Mouse (Mus musculus): ENCODE data around the gene Ubr1. TPM values are rescaled to one million over a fixed set of nuclear protein-coding genes. Genes with fewer than 3 reads are reported as not detected.

The Ubr1 gene
- total and polyA plus RNA-seq, 3 experiments = 10.7 to 18.1 (median 16.0) TPM

GRCm38 (mm10) chr2:120977926-120978692 is 7.6 kb upstream of the Ubr1 start:
- peaks cover 0 to 2% of the 10 kb centered on the region in 2 experiments for H3K36me3 ChIP-seq (replicated peaks in 1 of 2; ENCODE audit: control insufficient read depth in 1 of 2, insufficient read depth in 1 of 2, low read length in 1 of 2)
- peak overlapping the region; percentile 68 to 78 (median 70) for H3K4me3 ChIP-seq (replicated peaks in 1 of 3; ENCODE audit: low read depth in 2 of 3, low read length in 2 of 3, poor library complexity in 1 of 3)
- H3K4me2 ChIP-seq (ENCODE audit: insufficient read depth, low read depth, poor library complexity, severe bottlenecking) = peak overlapping the region; percentile 95
- H3K27ac ChIP-seq (ENCODE audit: insufficient read depth, low read depth) = peak overlapping the region; percentile 65
- DNase-seq (ENCODE audit: extremely low read depth) = no peak
- H3K79me2 ChIP-seq (replicated peaks; ENCODE audit: control insufficient read depth, extremely low read depth, insufficient read depth, poor library complexity, severe bottlenecking) = peaks cover 5% of the 10 kb centered on the region; the same call in 1 of the 2 replicates
- no peaks in the 10 kb centered on the region for H3K27me3 ChIP-seq (replicated peaks)
- peaks cover 0 to 10% of the 10 kb centered on the region in 2 experiments; a peak in 2 of 4 replicates for H3K4me1 ChIP-seq (ENCODE audit: control insufficient read depth in 1 of 2, insufficient read depth in 2 of 2)
- in situ Hi-C loops (cut with MboI; ENCODE audit: low pct_ligation_motif_present, low pct_unique_long_range_greater_than_20kb, low sequenced_read_pairs) = no loop called here
- TF ChIP-seq SIN3A (IDR thresholded peaks at IDR 0.05; ENCODE audit: low read length) = 0 out of 2 replicates have a peak, but pooled peaks have one; percentile 47
- peak; percentile 91 for TF ChIP-seq BHLHE40 (IDR thresholded peaks at IDR 0.05; ENCODE audit: low read depth, low read length)
- no peak for TF ChIP-seq KAT2A (IDR thresholded peaks at IDR 0.05; ENCODE audit: insufficient replicate concordance, low read length)
- TF ChIP-seq MXI1 (IDR thresholded peaks at IDR 0.05; ENCODE audit: low read depth, low read length) = peak; percentile 37; the same call in 1 of the 2 replicates
- TF ChIP-seq MAX (IDR thresholded peaks at IDR 0.05; ENCODE audit: low read length) = peak; percentile 54
- H3K9me3 ChIP-seq (replicated peaks; ENCODE audit: low read length) = no peaks in the 10 kb centered on the region
- peak overlapping the region; percentile 27 for H3K9ac ChIP-seq (ENCODE audit: insufficient read depth, low read depth)
- dilution Hi-C loops (cut with MboI; ENCODE audit: extremely low pct_ligation_motif_present, extremely low pct_unique_long_range_greater_than_20kb, low sequenced_read_pairs) = no loop called here

- Histone ChIP-seq H3K79me2 (replicated peaks; ENCODE audit: control insufficient read depth, extremely low read depth, insufficient read depth, poor library complexity, severe bottlenecking) (peaks cover 5% of the 10 kb centered on the region; the same call in 1 of the 2 replicates), H3K4me1 (ENCODE audit: control insufficient read depth in 1 of 2, insufficient read depth in 2 of 2) (peaks cover 0 to 13% of the 10 kb centered on the region in 2 experiments; a peak in 2 of 4 replicates), H3K27ac (ENCODE audit: insufficient read depth, low read depth) (peak within 1 kb of the TSS; percentile 65), H3K9me3 (replicated peaks; ENCODE audit: low read length) (no peaks in the 10 kb centered on the region), H3K27me3 (replicated peaks) (no peaks in the 10 kb centered on the region), H3K4me3 (replicated peaks in 1 of 3; ENCODE audit: low read depth in 2 of 3, low read length in 2 of 3, poor library complexity in 1 of 3) (peak within 1 kb of the TSS; percentile 68 to 78 (median 70)), H3K9ac (ENCODE audit: insufficient read depth, low read depth) (peak within 1 kb of the TSS; percentile 27), H3K36me3 (replicated peaks in 1 of 2; ENCODE audit: control insufficient read depth in 1 of 2, insufficient read depth in 1 of 2, low read length in 1 of 2) (peaks cover 0 to 2% of the 10 kb centered on the region in 2 experiments), H3K4me2 (ENCODE audit: insufficient read depth, low read depth, poor library complexity, severe bottlenecking) (peak within 1 kb of the TSS; percentile 95)
- dilution Hi-C loops (cut with MboI; ENCODE audit: extremely low pct_ligation_motif_present, extremely low pct_unique_long_range_greater_than_20kb, low sequenced_read_pairs) (no loop called here), in situ Hi-C loops (cut with MboI; ENCODE audit: low pct_ligation_motif_present, low pct_unique_long_range_greater_than_20kb, low sequenced_read_pairs) (no loop called here)
- TF ChIP-seq HCFC1 (IDR thresholded peaks at IDR 0.05; ENCODE audit: low read depth, low read length) (peak; percentile 53), MXI1 (IDR thresholded peaks at IDR 0.05; ENCODE audit: low read depth, low read length) (peak; percentile 9; the same call in 1 of the 2 replicates), POLR2A (IDR thresholded peaks at IDR 0.05; ENCODE audit: low read depth, low read length) (peak; percentile 63), KAT2A (IDR thresholded peaks at IDR 0.05; ENCODE audit: insufficient replicate concordance, low read length) (0 out of 2 replicates have a peak, but pooled peaks have one; percentile 10), MAX (IDR thresholded peaks at IDR 0.05; ENCODE audit: low read length) (0 out of 2 replicates have a peak, but pooled peaks have one; percentile 38), MEF2A (IDR thresholded peaks at IDR 0.05; ENCODE audit: borderline replicate concordance, low read depth, low read length) (0 out of 2 replicates have a peak, but pooled peaks have one; percentile 16), ETS1 (conservative IDR thresholded peaks at IDR 0.05; ENCODE audit: low read depth, low read length) (no peak), UBTF (IDR thresholded peaks at IDR 0.05; ENCODE audit: low read depth, low read length) (peak; percentile 97), CTCF (conservative IDR thresholded peaks at IDR 0.05 in 1 of 2, IDR thresholded peaks at IDR 0.05 in 1 of 2; ENCODE audit: low read depth in 2 of 2, low read length in 2 of 2) (peak in 1 of 2 experiments; percentile 42; a peak in 2 of 4 replicates), NELFE (IDR thresholded peaks at IDR 0.05; ENCODE audit: low read depth, low read length) (peak; percentile 55), TCF12 (IDR thresholded peaks at IDR 0.05; ENCODE audit: low read depth, low read length) (peak; percentile 55), NRF1 (IDR thresholded peaks at IDR 0.05; ENCODE audit: low read depth, low read length) (0 out of 2 replicates have a peak, but pooled peaks have one; percentile 19), ELF1 (IDR thresholded peaks at IDR 0.05; ENCODE audit: low read depth, low read length) (peak; percentile 79), E2F4 (IDR thresholded peaks at IDR 0.05; ENCODE audit: insufficient replicate concordance, low read depth, low read length) (no peak), BHLHE40 (IDR thresholded peaks at IDR 0.05; ENCODE audit: low read depth, low read length) (no peak), PAX5 (IDR thresholded peaks at IDR 0.05; ENCODE audit: low read length) (no peak)
- DNase-seq (ENCODE audit: extremely low read depth) = no peak
Observed at GRCm38 (mm10) chr2:120976990-120977925, 6.7 kb upstream of the Ubr1 start, which contains the start of gene Tmem62. Gene Tmem62 (plus strand): TSS chr2:120977017.

All from CH12.LX (cell line).